Comparison of ENCODE assay signal across 28 mouse cellular contexts in genomic region chr1:106269337-106269736, GRCm38 (mm10).
"Had no signal": no experiment of that assay in that cellular context is flagged by ENCODE, and none has a peak within 500 bp of the region (broad histone marks: within the 10 kb centered on the region; RNA-seq: fewer than 3 reads in every experiment).

No protein-coding gene starts in this region.

- H3K9ac ChIP-seq: embryonic facial prominence, embryonic 12.5 days; embryonic facial prominence, embryonic 13.5 days; embryonic facial prominence, embryonic 15.5 days; forebrain, embryonic 12.5 days; forebrain, embryonic 13.5 days; forebrain, embryonic 15.5 days; forebrain, postnatal 0 days had no signal

- DNase-seq: cerebellum, adult 8-10 months; cerebellum, adult 9-10 months; cerebellum, adult 9-11 months; cerebellum, postnatal 10 days; cerebellum, postnatal 14 days; cerebellum, postnatal 25 days; cerebellum, postnatal 36 days; embryo, embryonic 11 days; forebrain, postnatal 0 days; gastrocnemius, adult 2 months; gastrocnemius, postnatal 10 days; gastrocnemius, postnatal 14 days; gastrocnemius, postnatal 25 days; gastrocnemius, postnatal 36 days; heart, adult 11 months; heart, adult 18-20 months; heart, adult 2 months had no signal

- H3K4me2 ChIP-seq: embryonic facial prominence, embryonic 12.5 days; embryonic facial prominence, embryonic 13.5 days; embryonic facial prominence, embryonic 15.5 days; forebrain, embryonic 12.5 days; forebrain, embryonic 13.5 days; forebrain, embryonic 15.5 days had no signal

- H3K36me3 ChIP-seq: embryonic facial prominence, embryonic 10.5 days; embryonic facial prominence, embryonic 12.5 days; embryonic facial prominence, embryonic 13.5 days; embryonic facial prominence, embryonic 15.5 days; forebrain, embryonic 10.5 days; forebrain, embryonic 12.5 days; forebrain, embryonic 15.5 days had no signal

- H3K4me3 ChIP-seq: embryonic facial prominence, embryonic 10.5 days; embryonic facial prominence, embryonic 12.5 days; embryonic facial prominence, embryonic 13.5 days; embryonic facial prominence, embryonic 15.5 days; erythroblast, embryonic 14.5 days; forebrain, embryonic 10.5 days; forebrain, embryonic 12.5 days; forebrain, embryonic 13.5 days; forebrain, embryonic 15.5 days; gastrocnemius, adult 2 months; heart, adult 2 months had no signal

- H3K27me3 ChIP-seq: embryonic facial prominence, embryonic 12.5 days; embryonic facial prominence, embryonic 13.5 days; embryonic facial prominence, embryonic 15.5 days; forebrain, embryonic 12.5 days; forebrain, embryonic 13.5 days; forebrain, embryonic 15.5 days had no signal

- H3K9me3 ChIP-seq: embryonic facial prominence, embryonic 10.5 days; embryonic facial prominence, embryonic 12.5 days; embryonic facial prominence, embryonic 13.5 days; embryonic facial prominence, embryonic 15.5 days; forebrain, embryonic 10.5 days; forebrain, embryonic 12.5 days; forebrain, embryonic 13.5 days; forebrain, embryonic 15.5 days had no signal

- H3K27ac ChIP-seq: embryonic facial prominence, embryonic 10.5 days; embryonic facial prominence, embryonic 12.5 days; embryonic facial prominence, embryonic 13.5 days; embryonic facial prominence, embryonic 15.5 days; forebrain, embryonic 10.5 days; forebrain, embryonic 12.5 days; forebrain, embryonic 13.5 days; forebrain, embryonic 15.5 days; gastrocnemius, adult 2 months; heart, adult 2 months had no signal

- ATAC-seq: forebrain, embryonic 13.5 days; forebrain, embryonic 14.5 days; forebrain, embryonic 15.5 days; forebrain, embryonic 16.5 days; forebrain, postnatal 0 days had no signal
